Mouse (Mus musculus) lung, postnatal 25 days (tissue): Measurements from ENCODE around the gene Dnmbp.

ENCODE experiments used
- DNase-seq: peaks from one replicate; pipeline ENCODE4 v3.0.0; 2022; ENCODE audit warnings: low spot score

The Dnmbp gene

GRCm38 (mm10) chr19:43878111-43879092, 61.6 kb downstream of the Dnmbp start:
- no peak for DNase-seq

- DNase-seq: no peak
These were observed 62.6 kb downstream of the Dnmbp start for GRCm38 (mm10) chr19:43877364-43877763.

GRCm38 (mm10) chr19:43875996-43876395, 64.0 kb downstream of the Dnmbp start:
- peak; percentile 61 for DNase-seq

- DNase-seq: no peak
These were observed 65.6 kb downstream of the Dnmbp start for GRCm38 (mm10) chr19:43874351-43874750.

GRCm38 (mm10) chr19:43870418-43870817, 69.6 kb downstream of the Dnmbp start:
- DNase-seq: no peak

- no peak for DNase-seq
These were observed 82.6 kb downstream of the Dnmbp start for GRCm38 (mm10) chr19:43857347-43857746.

- no peak for DNase-seq
These were observed 87.0 kb downstream of the Dnmbp start for GRCm38 (mm10) chr19:43852837-43853545.

- no peak for DNase-seq
These were observed 87.9 kb downstream of the Dnmbp start for GRCm38 (mm10) chr19:43851996-43852630.

GRCm38 (mm10) chr19:43850026-43850425, 90.0 kb downstream of the Dnmbp start:
- no peak for DNase-seq

GRCm38 (mm10) chr19:43847966-43848365, 92.0 kb downstream of the Dnmbp start:
- no peak for DNase-seq

GRCm38 (mm10) chr19:43847056-43847455, 92.9 kb downstream of the Dnmbp start:
- no peak for DNase-seq

GRCm38 (mm10) chr19:43845331-43845908, 94.6 kb downstream of the Dnmbp start:
- no peak for DNase-seq

- no peak for DNase-seq
These were observed 96.8 kb downstream of the Dnmbp start for GRCm38 (mm10) chr19:43843184-43843583.

GRCm38 (mm10) chr19:43832425-43833069, 107.4 kb downstream of the Dnmbp start:
- DNase-seq: peak; percentile 62

- no peak for DNase-seq
These were observed 113.1 kb downstream of the Dnmbp start for GRCm38 (mm10) chr19:43826855-43827254.

GRCm38 (mm10) chr19:43815661-43816414, 124.2 kb downstream of the Dnmbp start:
- no peak for DNase-seq

- no peak for DNase-seq
These were observed 126.7 kb downstream of the Dnmbp start for GRCm38 (mm10) chr19:43813315-43813714.

GRCm38 (mm10) chr19:43811419-43811818, 128.6 kb downstream of the Dnmbp start:
- no peak for DNase-seq

- no peak for DNase-seq
These were observed 130.7 kb downstream of the Dnmbp start for GRCm38 (mm10) chr19:43809331-43809730.

- DNase-seq: no peak
These were observed 136.1 kb downstream of the Dnmbp start for GRCm38 (mm10) chr19:43803866-43804265.
